In genomic region chr1:59516026-59516917, GRCm38 (mm10) we compare ENCODE assay signal across 8 mouse cellular contexts. TPM values are rescaled to one million over a fixed set of nuclear protein-coding genes. Genes with fewer than 3 reads are reported as not detected.
DNase-seq lines count a peak whose midpoint lies in the region; ATAC-seq lines count a peak whose summit lies in the region.

Gene Gm973, plus strand, starts transcription at chr1:59516264.

- peak within 1 kb of the TSS; percentile 96 for H3K27ac ChIP-seq in embryonic facial prominence, embryonic 14.5 days (replicated peaks; ENCODE audit: low read depth, low read length)
- H3K27ac ChIP-seq in intestine, embryonic 16.5 days (ENCODE audit: low read length), result peak within 1 kb of the TSS; percentile 65
- peak within 1 kb of the TSS; percentile 93 for H3K27ac ChIP-seq in midbrain, embryonic 13.5 days
- H3K27ac ChIP-seq in stomach, embryonic 15.5 days, result peak within 1 kb of the TSS; percentile 83

- H3K4me3 ChIP-seq in embryonic facial prominence, embryonic 14.5 days (ENCODE audit: low read depth, low read length), result peak within 1 kb of the TSS; percentile 32
- peak within 1 kb of the TSS; percentile 34 for H3K4me3 ChIP-seq in intestine, embryonic 16.5 days (ENCODE audit: low read length)
- peak within 1 kb of the TSS; percentile 37 for H3K4me3 ChIP-seq in midbrain, embryonic 13.5 days (replicated peaks)
- H3K4me3 ChIP-seq in stomach, embryonic 15.5 days (replicated peaks), result peak within 1 kb of the TSS; percentile 29

- H3K4me1 ChIP-seq in embryonic facial prominence, embryonic 14.5 days (ENCODE audit: control insufficient read depth, insufficient read depth, low read length), result peaks cover 36% of the 10 kb centered on the region
- peaks cover 21% of the 10 kb centered on the region for H3K4me1 ChIP-seq in intestine, embryonic 16.5 days (ENCODE audit: control insufficient read depth, insufficient read depth, low read length)
- H3K4me1 ChIP-seq in midbrain, embryonic 13.5 days (replicated peaks), result peaks cover 28% of the 10 kb centered on the region
- H3K4me1 ChIP-seq in stomach, embryonic 15.5 days, result peaks cover 11% of the 10 kb centered on the region

- no peaks in the 10 kb centered on the region for H3K9me3 ChIP-seq in embryonic facial prominence, embryonic 14.5 days (ENCODE audit: control insufficient read depth, low read length)
- H3K9me3 ChIP-seq in intestine, embryonic 16.5 days (ENCODE audit: control insufficient read depth, low read length), result no peaks in the 10 kb centered on the region
- H3K9me3 ChIP-seq in midbrain, embryonic 13.5 days, result no peaks in the 10 kb centered on the region
- no peaks in the 10 kb centered on the region for H3K9me3 ChIP-seq in stomach, embryonic 15.5 days

- H3K4me2 ChIP-seq in embryonic facial prominence, embryonic 14.5 days (ENCODE audit: low read depth, low read length), result peak within 1 kb of the TSS; percentile 63
- peak within 1 kb of the TSS; percentile 51 for H3K4me2 ChIP-seq in intestine, embryonic 16.5 days (ENCODE audit: low read depth, low read length)
- H3K4me2 ChIP-seq in midbrain, embryonic 13.5 days (replicated peaks), result peak within 1 kb of the TSS; percentile 56
- peak within 1 kb of the TSS; percentile 58 for H3K4me2 ChIP-seq in stomach, embryonic 15.5 days

- H3K36me3 ChIP-seq in embryonic facial prominence, embryonic 14.5 days (ENCODE audit: control insufficient read depth, insufficient read depth, low read length), result no peaks in the 10 kb centered on the region
- no peaks in the 10 kb centered on the region for H3K36me3 ChIP-seq in intestine, embryonic 16.5 days (ENCODE audit: control insufficient read depth, insufficient read depth, low read length)
- no peaks in the 10 kb centered on the region for H3K36me3 ChIP-seq in midbrain, embryonic 13.5 days
- H3K36me3 ChIP-seq in stomach, embryonic 15.5 days, result no peaks in the 10 kb centered on the region

- intact Hi-C loops in left cerebral cortex, postnatal 36 days (cut with DNase I), result no loop called here

- H3K27me3 ChIP-seq in embryonic facial prominence, embryonic 14.5 days (replicated peaks; ENCODE audit: control insufficient read depth, insufficient read depth, low read length), result no peaks in the 10 kb centered on the region
- H3K27me3 ChIP-seq in intestine, embryonic 16.5 days (replicated peaks; ENCODE audit: control insufficient read depth, insufficient read depth, low read length), result no peaks in the 10 kb centered on the region
- H3K27me3 ChIP-seq in midbrain, embryonic 13.5 days, result no peaks in the 10 kb centered on the region
- H3K27me3 ChIP-seq in stomach, embryonic 15.5 days (replicated peaks), result no peaks in the 10 kb centered on the region

- H3K9ac ChIP-seq in embryonic facial prominence, embryonic 14.5 days (ENCODE audit: low read depth, low read length), result peak within 1 kb of the TSS; percentile 62
- peak within 1 kb of the TSS; percentile 61 for H3K9ac ChIP-seq in intestine, embryonic 16.5 days (ENCODE audit: low read depth, low read length)
- peak within 1 kb of the TSS; percentile 63 for H3K9ac ChIP-seq in midbrain, embryonic 13.5 days (replicated peaks)
- H3K9ac ChIP-seq in stomach, embryonic 15.5 days, result peak within 1 kb of the TSS; percentile 38

- peak; percentile 84 for DNase-seq in ZHBTc4 (ENCODE audit: low read depth, low spot score)
- DNase-seq in embryonic facial prominence, embryonic 14.5 days (ENCODE audit: low spot score), result peak; percentile 97
- peak; percentile 97 for DNase-seq in heart, adult 11 months
- DNase-seq in left cerebral cortex, postnatal 36 days (ENCODE audit: low spot score in 2 of 2), result peak; percentile 45 to 55
- no peak for DNase-seq in thymus, postnatal 14 days

- peak; percentile 96 for ATAC-seq in embryonic facial prominence, embryonic 14.5 days (ENCODE audit: low read depth)
- ATAC-seq in intestine, embryonic 16.5 days, result peak; percentile 69
- peak; percentile 98 for ATAC-seq in midbrain, embryonic 13.5 days
- peak; percentile 81; the same call in 1 of the 2 replicates for ATAC-seq in stomach, embryonic 15.5 days (ENCODE audit: insufficient read depth, low FRiP score, low read depth)

- 7% methylated on average over 25 of the region's 25 CpGs for WGBS in embryonic facial prominence, embryonic 14.5 days
- WGBS in intestine, embryonic 16.5 days, result 10% methylated on average over 25 of the region's 25 CpGs
- under 1% methylated on average over 25 of the region's 25 CpGs for WGBS in midbrain, embryonic 13.5 days
- 7% methylated on average over 25 of the region's 25 CpGs for WGBS in stomach, embryonic 15.5 days

RNA-seq across cellular contexts. Expression of gene Gm973, which starts in this region (rescaled TPM):
- 1.6 and 5.9 TPM in 2 replicates for polyA plus RNA-seq in embryonic facial prominence, embryonic 14.5 days (2014; fragmentation: Nextera tagmentation; extraction: Ambion mirVana)
- 0.37 and 0.49 TPM in 2 replicates for polyA plus RNA-seq in intestine, embryonic 16.5 days (2015; fragmentation: Nextera tagmentation; extraction: Ambion mirVana)
- 10 to 100 TPM; 12.2 to 12.5 TPM for total RNA-seq in left cerebral cortex, postnatal 36 days (2021)
- 7.2 and 8.8 TPM in 2 replicates for polyA plus RNA-seq in midbrain, embryonic 13.5 days (2015; fragmentation: Nextera tagmentation; extraction: Ambion mirVana)
- 0.39 and 0.55 TPM in 2 replicates for polyA plus RNA-seq in stomach, embryonic 15.5 days (2015; fragmentation: Nextera tagmentation; extraction: Ambion mirVana)

Comparison
In these comparisons a context has a peak if more than half of its experiments do, and no peak if none do; other contexts are left out.
1. Peak in ATAC-seq, H3K4me3 ChIP-seq, H3K27ac ChIP-seq, H3K9ac ChIP-seq and H3K4me2 ChIP-seq in intestine, embryonic 16.5 days; RNA of the gene not detected or under 1 TPM.
2. Peak in ATAC-seq, H3K4me3 ChIP-seq, H3K27ac ChIP-seq, H3K9ac ChIP-seq and H3K4me2 ChIP-seq in stomach, embryonic 15.5 days; RNA of the gene not detected or under 1 TPM.